Mouse (Mus musculus): ENCODE results near the gene Cul1.

The Cul1 gene

GRCm38 (mm10) chr6:47472444-47472843, 19.2 kb downstream of the Cul1 start:
- in situ Hi-C loops (cut with MboI, MseI), result no loop called here

GRCm38 (mm10) chr6:47482027-47482426, 28.8 kb downstream of the Cul1 start:
- in situ Hi-C loops (cut with MboI, MseI), result no loop called here

GRCm38 (mm10) chr6:47494562-47494961, 41.4 kb downstream of the Cul1 start:
- in situ Hi-C loops (cut with MboI, MseI), result no loop called here

- in situ Hi-C loops (cut with MboI, MseI), result no loop called here
Observed at GRCm38 (mm10) chr6:47520030-47520429, 66.8 kb downstream of the Cul1 start.

- in situ Hi-C loops (cut with MboI, MseI), result no loop called here
Observed at GRCm38 (mm10) chr6:47522431-47522830, 69.2 kb downstream of the Cul1 start.

- in situ Hi-C loops (cut with MboI, MseI), result no loop called here
Observed at GRCm38 (mm10) chr6:47525041-47525440, 71.8 kb downstream of the Cul1 start.

GRCm38 (mm10) chr6:47526446-47526845, 73.2 kb downstream of the Cul1 start:
- in situ Hi-C loops (cut with MboI, MseI), result no loop called here

GRCm38 (mm10) chr6:47527129-47527528, 73.9 kb downstream of the Cul1 start:
- in situ Hi-C loops (cut with MboI, MseI), result no loop called here

- in situ Hi-C loops (cut with MboI, MseI), result no loop called here
Observed at GRCm38 (mm10) chr6:47527655-47528054, 74.5 kb downstream of the Cul1 start.

GRCm38 (mm10) chr6:47532547-47532946, 79.3 kb downstream of the Cul1 start:
- in situ Hi-C loops (cut with MboI, MseI), result no loop called here

- in situ Hi-C loops (cut with MboI, MseI), result no loop called here
Observed at GRCm38 (mm10) chr6:47535333-47535732, 82.1 kb downstream of the Cul1 start.

- in situ Hi-C loops (cut with MboI, MseI), result no loop called here
Observed at GRCm38 (mm10) chr6:47552280-47552679, 99.1 kb downstream of the Cul1 start.

- in situ Hi-C loops (cut with MboI, MseI), result no loop called here
Observed at GRCm38 (mm10) chr6:47559287-47559686, 106.1 kb downstream of the Cul1 start.

- in situ Hi-C loops (cut with MboI, MseI), result no loop called here
Observed at GRCm38 (mm10) chr6:47560407-47560806, 107.2 kb downstream of the Cul1 start.

GRCm38 (mm10) chr6:47560846-47561245, 107.6 kb downstream of the Cul1 start:
- in situ Hi-C loops (cut with MboI, MseI), result no loop called here

GRCm38 (mm10) chr6:47561426-47561825, 108.2 kb downstream of the Cul1 start:
- in situ Hi-C loops (cut with MboI, MseI), result no loop called here

- in situ Hi-C loops (cut with MboI, MseI), result no loop called here
Observed at GRCm38 (mm10) chr6:47565326-47566035, 112.3 kb downstream of the Cul1 start.

GRCm38 (mm10) chr6:47572887-47573286, 119.7 kb downstream of the Cul1 start:
- in situ Hi-C loops (cut with MboI, MseI), result no loop called here
